Mouse (Mus musculus): ENCODE data around the gene Tomm5. TPM values are rescaled to one million over a fixed set of nuclear protein-coding genes. Genes with fewer than 3 reads are reported as not detected.
"Not testable (repeated sequence)": the region's sequence is repeated elsewhere in the genome, so short reads cannot be mapped to it uniquely, and the experiment has no call there.

Tomm5 gene
- polyA plus RNA-seq, 1 experiment from 2014 or later: 176 TPM

GRCm38 (mm10) chr4:45108456-45109110 lies 669 bp upstream of the Tomm5 start:
- H3K27me3 ChIP-seq (ENCODE audit: control insufficient read depth, insufficient read depth, low read length): no peaks in the 10 kb centered on the region
- H3K36me3 ChIP-seq (replicated peaks; ENCODE audit: control insufficient read depth, insufficient read depth): peaks cover 19% of the 10 kb centered on the region
- H3K27ac ChIP-seq: no peak overlapping the region
- no peak overlapping the region for H3K4me3 ChIP-seq (replicated peaks; ENCODE audit: low read length)
- no peak for DNase-seq (ENCODE audit: low spot score)
- ATAC-seq (ENCODE audit: low FRiP score): no peak
- peaks cover 10% of the 10 kb centered on the region for H3K4me1 ChIP-seq (replicated peaks; ENCODE audit: control insufficient read depth, insufficient read depth, low read length)
- peak overlapping the region; percentile 75; the same call in 1 of the 2 replicates for H3K4me2 ChIP-seq (replicated peaks)
- 74% methylated on average over 8 of the region's 8 CpGs for WGBS
- H3K9ac ChIP-seq: no peak overlapping the region
- H3K9me3 ChIP-seq (ENCODE audit: control insufficient read depth, low read length): no peaks in the 10 kb centered on the region

GRCm38 (mm10) chr4:45107066-45107465 lies 848 bp downstream of the Tomm5 start:
- no peaks in the 10 kb centered on the region for H3K27me3 ChIP-seq (ENCODE audit: control insufficient read depth, insufficient read depth, low read length)
- peak overlapping the region; percentile 75 for H3K4me2 ChIP-seq (replicated peaks)
- peaks cover 10% of the 10 kb centered on the region for H3K4me1 ChIP-seq (replicated peaks; ENCODE audit: control insufficient read depth, insufficient read depth, low read length)
- peaks cover 32% of the 10 kb centered on the region for H3K36me3 ChIP-seq (replicated peaks; ENCODE audit: control insufficient read depth, insufficient read depth)
- no peak overlapping the region for H3K27ac ChIP-seq
- no peak for ATAC-seq (ENCODE audit: low FRiP score)
- H3K9me3 ChIP-seq (ENCODE audit: control insufficient read depth, low read length): no peaks in the 10 kb centered on the region
- peak overlapping the region; percentile 87 for H3K4me3 ChIP-seq (replicated peaks; ENCODE audit: low read length)
- DNase-seq (ENCODE audit: low spot score): no peak
- peak overlapping the region; percentile 96 for H3K9ac ChIP-seq
- 11% methylated on average over 4 of the region's 4 CpGs for WGBS

GRCm38 (mm10) chr4:45106409-45106808 lies 1.5 kb downstream of the Tomm5 start:
- no peaks in the 10 kb centered on the region for H3K27me3 ChIP-seq (ENCODE audit: control insufficient read depth, insufficient read depth, low read length)
- H3K4me3 ChIP-seq (replicated peaks; ENCODE audit: low read length): peak overlapping the region; percentile 87; the same call in 1 of the 2 replicates
- H3K36me3 ChIP-seq (replicated peaks; ENCODE audit: control insufficient read depth, insufficient read depth): peaks cover 32% of the 10 kb centered on the region
- no peak overlapping the region for H3K9ac ChIP-seq
- peaks cover 10% of the 10 kb centered on the region for H3K4me1 ChIP-seq (replicated peaks; ENCODE audit: control insufficient read depth, insufficient read depth, low read length)
- ATAC-seq (ENCODE audit: low FRiP score): no peak
- no peaks in the 10 kb centered on the region for H3K9me3 ChIP-seq (ENCODE audit: control insufficient read depth, low read length)
- 69% methylated on average over 5 of the region's 5 CpGs for WGBS
- H3K27ac ChIP-seq: no peak overlapping the region
- DNase-seq (ENCODE audit: low spot score): no peak
- peak overlapping the region; percentile 75 for H3K4me2 ChIP-seq (replicated peaks)

- Histone ChIP-seq H3K4me1 (replicated peaks; ENCODE audit: control insufficient read depth, insufficient read depth, low read length) (no peaks in the 10 kb centered on the region), H3K9ac (no peak overlapping the region), H3K4me3 (replicated peaks; ENCODE audit: low read length) (no peak overlapping the region), H3K27ac (no peak overlapping the region), H3K36me3 (replicated peaks; ENCODE audit: control insufficient read depth, insufficient read depth) (peaks cover under 1% of the 10 kb centered on the region), H3K9me3 (ENCODE audit: control insufficient read depth, low read length) (no peaks in the 10 kb centered on the region), H3K27me3 (ENCODE audit: control insufficient read depth, insufficient read depth, low read length) (no peaks in the 10 kb centered on the region), H3K4me2 (replicated peaks) (no peak overlapping the region)
- DNase-seq (ENCODE audit: low spot score): peak; percentile 93
- no peak for ATAC-seq (ENCODE audit: low FRiP score)
- 24% methylated on average over 7 of the region's 7 CpGs for WGBS
Observed at GRCm38 (mm10) chr4:45097198-45097872, 10.6 kb downstream of the Tomm5 start.

GRCm38 (mm10) chr4:45084895-45085290 lies 23.0 kb downstream of the Tomm5 start:
- Histone ChIP-seq H3K9ac (peak overlapping the region; percentile 20; the same call in 1 of the 2 replicates), H3K4me2 (replicated peaks) (peak overlapping the region; percentile 75), H3K9me3 (ENCODE audit: control insufficient read depth, low read length) (no peaks in the 10 kb centered on the region), H3K27ac (peak overlapping the region; percentile 87; the same call in 1 of the 2 replicates), H3K36me3 (replicated peaks; ENCODE audit: control insufficient read depth, insufficient read depth) (no peaks in the 10 kb centered on the region), H3K4me1 (replicated peaks; ENCODE audit: control insufficient read depth, insufficient read depth, low read length) (peaks cover 11% of the 10 kb centered on the region), H3K27me3 (ENCODE audit: control insufficient read depth, insufficient read depth, low read length) (no peaks in the 10 kb centered on the region), H3K4me3 (replicated peaks; ENCODE audit: low read length) (peak overlapping the region; percentile 98)
- 49% methylated on average over 8 of the region's 8 CpGs for WGBS
- ATAC-seq (ENCODE audit: low FRiP score) (no peak), DNase-seq (ENCODE audit: low spot score) (no peak)

GRCm38 (mm10) chr4:45084021-45084894 lies 23.7 kb downstream of the Tomm5 start, which contains the start of gene Fbxo10:
Gene Fbxo10, minus strand, starts transcription at chr4:45084604.
- ATAC-seq (ENCODE audit: low FRiP score): peak; percentile 89
- Histone ChIP-seq H3K4me2 (replicated peaks) (peak within 1 kb of the TSS; percentile 75), H3K27ac (peak within 1 kb of the TSS; percentile 87), H3K4me1 (replicated peaks; ENCODE audit: control insufficient read depth, insufficient read depth, low read length) (peaks cover 11% of the 10 kb centered on the region), H3K9me3 (ENCODE audit: control insufficient read depth, low read length) (no peaks in the 10 kb centered on the region), H3K9ac (peak within 1 kb of the TSS; percentile 97), H3K4me3 (replicated peaks; ENCODE audit: low read length) (peak within 1 kb of the TSS; percentile 98), H3K36me3 (replicated peaks; ENCODE audit: control insufficient read depth, insufficient read depth) (no peaks in the 10 kb centered on the region), H3K27me3 (ENCODE audit: control insufficient read depth, insufficient read depth, low read length) (no peaks in the 10 kb centered on the region)
- under 1% methylated on average over 73 of the region's 77 CpGs for WGBS
- DNase-seq (ENCODE audit: low spot score): peak; percentile 89

GRCm38 (mm10) chr4:45083487-45083886 lies 24.4 kb downstream of the Tomm5 start:
- Histone ChIP-seq H3K27ac (peak overlapping the region; percentile 33; the same call in 1 of the 2 replicates), H3K9me3 (ENCODE audit: control insufficient read depth, low read length) (no peaks in the 10 kb centered on the region), H3K27me3 (ENCODE audit: control insufficient read depth, insufficient read depth, low read length) (no peaks in the 10 kb centered on the region), H3K4me3 (replicated peaks; ENCODE audit: low read length) (peak overlapping the region; percentile 98), H3K4me1 (replicated peaks; ENCODE audit: control insufficient read depth, insufficient read depth, low read length) (peaks cover 11% of the 10 kb centered on the region), H3K9ac (peak overlapping the region; percentile 97), H3K4me2 (replicated peaks) (peak overlapping the region; percentile 75), H3K36me3 (replicated peaks; ENCODE audit: control insufficient read depth, insufficient read depth) (no peaks in the 10 kb centered on the region)
- WGBS: 1% methylated on average over 8 of the region's 8 CpGs
- DNase-seq (ENCODE audit: low spot score): peak; percentile 45
- no peak for ATAC-seq (ENCODE audit: low FRiP score)

GRCm38 (mm10) chr4:45082951-45083350 lies 25.0 kb downstream of the Tomm5 start:
- H3K4me3 ChIP-seq (replicated peaks; ENCODE audit: low read length): peak overlapping the region; percentile 98
- H3K27me3 ChIP-seq (ENCODE audit: control insufficient read depth, insufficient read depth, low read length): no peaks in the 10 kb centered on the region
- H3K4me1 ChIP-seq (replicated peaks; ENCODE audit: control insufficient read depth, insufficient read depth, low read length): peaks cover 11% of the 10 kb centered on the region
- H3K27ac ChIP-seq: peak overlapping the region; percentile 79
- H3K36me3 ChIP-seq (replicated peaks; ENCODE audit: control insufficient read depth, insufficient read depth): no peaks in the 10 kb centered on the region
- DNase-seq (ENCODE audit: low spot score) (no peak), ATAC-seq (ENCODE audit: low FRiP score) (no peak)
- no peaks in the 10 kb centered on the region for H3K9me3 ChIP-seq (ENCODE audit: control insufficient read depth, low read length)
- peak overlapping the region; percentile 97 for H3K9ac ChIP-seq
- WGBS: 48% methylated on average over 9 of the region's 9 CpGs
- peak overlapping the region; percentile 75 for H3K4me2 ChIP-seq (replicated peaks)

GRCm38 (mm10) chr4:45081041-45081440 lies 26.9 kb downstream of the Tomm5 start:
- H3K9me3 ChIP-seq (ENCODE audit: control insufficient read depth, low read length); ATAC-seq (ENCODE audit: low FRiP score); H3K36me3 ChIP-seq (replicated peaks; ENCODE audit: control insufficient read depth, insufficient read depth); H3K4me2 ChIP-seq (replicated peaks); DNase-seq (ENCODE audit: low spot score); H3K27ac ChIP-seq; H3K9ac ChIP-seq; H3K4me3 ChIP-seq (replicated peaks; ENCODE audit: low read length); H3K27me3 ChIP-seq (ENCODE audit: control insufficient read depth, insufficient read depth, low read length): not testable (repeated sequence)
- peaks cover 11% of the 10 kb centered on the region for H3K4me1 ChIP-seq (replicated peaks; ENCODE audit: control insufficient read depth, insufficient read depth, low read length)
- WGBS: 88% methylated on average over 4 of the region's 4 CpGs

Data from hindbrain, embryonic 14.5 days (tissue).